Mouse (Mus musculus): ENCODE measurements around the gene Adamts17. TPM values are rescaled to one million over a fixed set of nuclear protein-coding genes. Genes with fewer than 3 reads are reported as not detected.

Adamts17 gene
- total RNA-seq, 2 experiments from 2014 or later, result 0.07 TPM; not detected in 1

GRCm38 (mm10) chr7:66929263-66929662 is 89.7 kb downstream of the Adamts17 start:
- ATAC-seq (ENCODE audit: poor library complexity, severe bottlenecking), result no peak

DNA sequence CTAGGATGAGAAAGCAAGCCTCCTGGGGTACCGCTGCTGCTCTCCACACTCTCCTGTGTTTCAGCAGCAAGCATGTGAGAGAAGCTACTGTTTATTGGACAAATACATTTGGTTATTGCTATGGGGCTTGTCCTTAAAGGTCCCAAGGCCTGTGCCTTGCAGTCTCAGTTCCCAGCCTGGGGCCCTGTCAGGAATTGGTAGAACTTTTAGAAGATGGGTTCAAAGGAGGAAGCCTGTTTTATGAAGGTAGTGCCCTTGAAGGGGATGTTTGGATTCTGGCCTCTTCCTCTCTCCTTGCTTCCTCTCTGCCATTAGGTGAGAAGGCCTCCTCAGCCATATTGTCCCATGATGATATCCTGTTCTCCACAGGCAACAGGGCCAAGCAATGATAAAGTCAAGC is 91.8 kb downstream of the Adamts17 start:
- no peak for ATAC-seq (ENCODE audit: poor library complexity, severe bottlenecking)

DNA sequence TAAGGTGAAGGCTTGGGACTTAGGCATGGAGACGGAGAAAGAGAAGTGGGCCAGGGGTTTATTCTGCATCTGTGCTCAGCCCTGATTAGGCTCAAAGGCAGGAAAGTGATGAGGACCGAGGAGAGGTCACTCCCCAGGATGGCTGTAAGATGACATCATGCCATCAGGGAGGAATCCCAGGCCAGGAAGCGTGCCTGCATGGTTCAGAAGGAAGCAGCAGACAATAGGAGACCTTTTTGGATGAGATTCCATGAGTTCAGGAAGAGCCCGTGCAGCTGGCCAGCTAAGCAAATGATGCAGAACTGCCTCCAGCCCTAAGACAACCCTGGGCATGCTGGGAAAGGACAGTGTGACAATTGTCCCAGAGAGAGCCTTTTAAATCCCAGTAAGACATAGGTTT is 93.7 kb downstream of the Adamts17 start:
- no peak for ATAC-seq (ENCODE audit: poor library complexity, severe bottlenecking)

DNA sequence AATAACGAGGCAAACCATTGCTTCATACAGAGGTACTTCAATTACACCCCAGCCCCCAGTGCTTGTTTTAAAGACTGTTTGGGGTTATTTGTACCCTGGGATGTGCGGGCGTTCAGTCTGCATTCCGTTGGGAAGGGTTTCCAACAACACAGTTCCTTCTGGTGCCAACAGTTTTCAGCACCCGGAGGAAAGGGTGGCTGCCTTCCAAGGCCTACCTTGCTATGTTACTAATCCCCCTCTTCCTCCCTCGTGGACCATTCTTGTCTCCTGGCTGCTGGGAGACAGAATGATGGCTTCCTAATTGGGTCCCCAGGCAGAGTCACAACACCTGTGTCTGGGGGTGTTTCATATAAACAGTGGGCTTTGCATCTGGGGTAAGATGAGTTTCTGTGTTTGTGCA is 94.5 kb downstream of the Adamts17 start:
- no peak for ATAC-seq (ENCODE audit: poor library complexity, severe bottlenecking)

- ATAC-seq (ENCODE audit: poor library complexity, severe bottlenecking), result no peak
Observed at GRCm38 (mm10) chr7:66935041-66935440, 95.5 kb downstream of the Adamts17 start.

DNA sequence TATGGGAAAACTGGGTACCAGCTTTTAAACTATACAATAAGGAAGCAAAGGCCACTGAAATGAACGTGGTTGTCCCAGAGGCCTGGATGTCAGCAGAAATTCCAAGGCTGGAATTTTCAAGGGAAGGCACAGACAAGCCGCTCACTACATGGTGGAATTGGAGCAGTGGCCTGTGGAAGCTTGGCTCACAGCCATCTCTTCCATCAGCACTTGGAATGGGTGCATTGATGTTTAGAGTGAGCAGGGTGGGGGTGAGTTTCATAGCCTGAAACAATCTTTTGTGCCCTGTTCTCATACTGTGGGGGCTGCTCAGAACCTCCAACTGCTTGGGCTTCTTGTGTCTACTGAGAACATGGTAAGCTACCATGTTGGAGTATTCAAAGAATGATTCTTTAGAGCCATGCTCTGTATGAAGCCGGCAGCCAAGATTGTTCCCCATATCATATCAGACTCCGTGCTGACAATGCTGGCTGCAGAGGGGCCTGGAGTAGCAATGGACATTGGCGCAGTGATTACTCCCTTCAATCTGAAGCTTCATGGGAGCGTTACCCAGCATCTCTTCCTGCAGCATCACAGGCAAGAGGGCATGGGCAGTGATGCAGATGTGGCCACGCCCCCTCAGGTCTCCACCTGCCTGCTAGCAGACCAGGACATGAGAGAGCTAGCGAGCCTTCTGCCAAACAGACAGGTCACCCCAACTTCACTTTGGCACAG is 96.7 kb downstream of the Adamts17 start:
- ATAC-seq (ENCODE audit: poor library complexity, severe bottlenecking), result no peak

DNA sequence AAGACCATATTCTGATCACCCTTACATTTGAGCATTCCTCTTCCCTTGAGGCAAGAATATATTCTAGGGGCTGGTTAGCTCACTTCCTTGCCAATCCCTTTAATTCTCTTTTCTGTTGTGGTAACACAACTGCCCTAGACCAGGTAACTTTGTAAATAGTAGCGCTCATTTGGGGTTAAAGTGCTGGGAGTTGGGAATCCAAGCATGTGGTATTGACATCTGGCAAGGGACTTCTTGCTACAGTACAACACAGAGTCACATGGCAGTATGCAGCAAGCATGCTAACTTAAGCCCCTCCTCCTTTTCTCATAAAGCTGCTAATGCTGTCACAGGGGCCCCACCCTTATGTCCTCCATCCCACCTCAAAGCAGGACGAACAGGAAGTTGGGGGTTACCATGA is 97.4 kb downstream of the Adamts17 start:
- ATAC-seq (ENCODE audit: poor library complexity, severe bottlenecking), result no peak

DNA sequence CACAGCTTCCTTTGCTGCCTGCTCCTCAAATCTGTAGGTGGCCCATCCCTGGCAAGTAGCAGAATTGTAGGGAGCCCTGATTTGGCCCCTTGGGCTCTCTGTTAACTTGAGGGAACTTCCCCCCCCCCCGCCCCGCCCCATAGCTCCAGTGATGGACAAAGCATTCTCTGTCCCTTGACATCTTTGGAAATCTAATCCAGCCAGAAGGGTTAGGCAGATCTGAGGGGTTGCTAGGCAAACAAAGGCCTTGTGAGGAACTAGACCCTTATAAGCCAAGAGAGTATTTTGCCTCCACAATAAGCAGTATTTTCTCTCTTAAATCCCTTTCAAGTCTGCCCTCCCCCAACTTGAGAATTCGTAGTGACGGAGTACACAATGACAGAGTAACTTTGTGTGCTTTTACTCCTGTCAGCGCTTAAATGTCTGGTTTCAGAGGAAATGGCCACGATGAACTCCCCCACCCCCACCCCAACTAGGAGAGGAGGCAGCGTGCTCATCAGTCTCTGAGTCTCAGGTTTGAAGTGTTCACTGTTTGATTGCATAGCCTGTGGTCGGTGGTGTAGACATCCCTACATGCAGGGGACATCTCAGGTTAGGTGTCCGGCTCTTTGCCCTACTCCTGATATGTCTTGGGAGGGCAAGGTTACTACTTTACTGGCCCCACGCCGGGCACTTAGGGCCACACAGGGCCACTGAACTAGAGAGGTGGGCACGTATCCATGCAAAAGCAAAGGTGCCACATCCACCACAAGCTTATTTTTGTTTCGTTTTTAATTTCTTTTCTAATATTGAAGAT is 99.7 kb downstream of the Adamts17 start:
- no peak for ATAC-seq (ENCODE audit: poor library complexity, severe bottlenecking)

- ATAC-seq (ENCODE audit: poor library complexity, severe bottlenecking), result no peak
Observed at GRCm38 (mm10) chr7:66940761-66941160, 101.2 kb downstream of the Adamts17 start.

GRCm38 (mm10) chr7:66949006-66949405 is 109.5 kb downstream of the Adamts17 start:
- no peak for ATAC-seq (ENCODE audit: poor library complexity, severe bottlenecking)

DNA sequence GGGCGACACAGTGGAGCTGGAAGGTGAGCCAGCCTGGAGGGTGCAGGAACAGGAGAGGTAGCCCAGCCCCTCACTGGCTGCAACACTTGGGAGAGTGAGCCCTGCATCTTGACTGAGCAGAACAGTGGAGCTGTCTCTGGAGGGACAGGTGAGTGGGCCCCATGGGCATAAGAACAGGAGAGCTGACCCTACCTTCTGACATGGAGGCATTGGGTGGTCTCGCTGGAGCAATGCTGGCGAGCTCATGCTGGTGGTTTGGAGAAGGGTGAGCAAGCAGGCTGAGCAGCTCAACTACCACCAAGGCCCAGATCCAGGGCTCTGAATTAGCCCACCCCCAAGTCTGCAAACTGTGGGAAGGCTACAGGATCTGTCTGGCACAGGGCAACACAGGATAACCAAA is 113.4 kb downstream of the Adamts17 start:
- ATAC-seq (ENCODE audit: poor library complexity, severe bottlenecking), result no peak

DNA sequence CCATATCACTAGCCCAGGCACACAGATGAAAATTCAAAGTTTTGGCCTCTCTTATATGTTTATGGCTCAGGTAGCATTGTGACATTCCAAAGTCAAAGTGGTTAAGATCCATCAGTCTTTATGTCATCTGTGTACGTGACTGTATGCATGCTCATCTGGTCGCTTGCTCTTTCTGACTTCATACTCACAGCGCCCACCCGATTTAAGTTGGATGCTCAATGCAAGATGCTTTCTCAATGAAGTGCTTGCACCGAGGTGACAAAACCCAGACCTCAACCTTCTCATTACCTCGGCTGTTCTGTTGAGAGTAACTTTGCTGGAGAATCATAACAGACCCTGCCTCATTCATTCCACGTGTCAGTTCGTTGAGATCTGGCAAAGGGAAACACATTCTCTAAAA is 114.5 kb downstream of the Adamts17 start:
- no peak for ATAC-seq (ENCODE audit: poor library complexity, severe bottlenecking)

DNA sequence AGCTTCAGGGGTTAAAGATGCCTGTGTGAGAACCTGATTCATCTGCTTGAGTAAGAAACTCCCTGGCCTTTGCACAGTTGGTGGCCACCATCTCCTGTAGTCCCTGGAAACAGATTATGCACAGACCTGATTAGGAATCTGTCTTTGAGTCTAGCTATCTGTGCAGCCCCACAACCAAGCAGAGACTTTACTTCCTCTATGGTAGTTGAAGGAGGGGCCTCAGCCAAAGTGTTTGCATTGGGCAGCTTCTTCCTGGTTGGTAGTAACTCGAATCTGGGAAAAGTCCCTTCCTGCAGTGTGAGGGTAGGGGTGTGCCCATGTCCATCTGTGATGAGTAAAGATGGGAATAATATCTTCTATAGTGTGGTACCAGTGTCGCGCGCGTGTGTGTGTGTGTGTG is 115.2 kb downstream of the Adamts17 start:
- peak; percentile 74 for ATAC-seq (ENCODE audit: poor library complexity, severe bottlenecking)

- no peak for ATAC-seq (ENCODE audit: poor library complexity, severe bottlenecking)
Observed at GRCm38 (mm10) chr7:66955455-66955919, 116.0 kb downstream of the Adamts17 start.

DNA sequence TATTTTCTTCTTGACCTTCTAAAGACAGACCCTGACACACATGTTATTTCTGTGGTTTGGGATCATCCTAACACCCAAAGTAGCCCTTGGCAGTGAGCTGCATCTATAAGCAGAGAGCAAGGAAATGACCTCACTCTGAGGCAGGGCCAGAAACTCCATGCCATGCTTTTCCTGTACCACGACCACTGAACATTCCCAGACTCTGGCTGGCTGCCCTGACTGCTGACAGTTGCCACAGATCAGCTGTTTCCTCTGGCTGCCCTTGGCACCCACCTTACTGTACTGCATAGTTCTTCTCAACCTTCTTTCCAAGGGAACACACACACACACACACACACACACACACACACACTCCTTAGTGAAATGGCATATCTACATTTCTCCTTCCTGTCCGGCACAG is 116.4 kb downstream of the Adamts17 start:
- no peak for ATAC-seq (ENCODE audit: poor library complexity, severe bottlenecking)

DNA sequence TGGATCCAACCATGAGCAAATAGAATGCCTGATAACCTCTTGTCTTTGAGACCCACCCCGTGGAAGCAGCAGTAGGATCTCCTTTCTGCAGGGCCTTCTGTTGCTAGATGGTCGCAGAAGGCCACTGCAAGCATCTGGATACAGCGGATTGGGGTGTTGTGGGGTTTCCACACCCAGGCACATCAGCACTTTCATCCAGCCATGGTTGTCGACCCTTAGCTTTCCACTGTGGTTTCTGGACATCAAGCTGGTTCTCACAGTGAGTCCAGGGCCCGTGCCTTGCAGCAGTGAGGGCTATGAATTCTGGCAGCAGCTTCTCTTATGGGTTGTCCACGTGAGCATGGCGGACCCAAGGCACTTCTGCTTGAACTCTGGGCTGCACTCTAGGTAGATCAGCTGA is 118.2 kb downstream of the Adamts17 start:
- ATAC-seq (ENCODE audit: poor library complexity, severe bottlenecking), result no peak

DNA sequence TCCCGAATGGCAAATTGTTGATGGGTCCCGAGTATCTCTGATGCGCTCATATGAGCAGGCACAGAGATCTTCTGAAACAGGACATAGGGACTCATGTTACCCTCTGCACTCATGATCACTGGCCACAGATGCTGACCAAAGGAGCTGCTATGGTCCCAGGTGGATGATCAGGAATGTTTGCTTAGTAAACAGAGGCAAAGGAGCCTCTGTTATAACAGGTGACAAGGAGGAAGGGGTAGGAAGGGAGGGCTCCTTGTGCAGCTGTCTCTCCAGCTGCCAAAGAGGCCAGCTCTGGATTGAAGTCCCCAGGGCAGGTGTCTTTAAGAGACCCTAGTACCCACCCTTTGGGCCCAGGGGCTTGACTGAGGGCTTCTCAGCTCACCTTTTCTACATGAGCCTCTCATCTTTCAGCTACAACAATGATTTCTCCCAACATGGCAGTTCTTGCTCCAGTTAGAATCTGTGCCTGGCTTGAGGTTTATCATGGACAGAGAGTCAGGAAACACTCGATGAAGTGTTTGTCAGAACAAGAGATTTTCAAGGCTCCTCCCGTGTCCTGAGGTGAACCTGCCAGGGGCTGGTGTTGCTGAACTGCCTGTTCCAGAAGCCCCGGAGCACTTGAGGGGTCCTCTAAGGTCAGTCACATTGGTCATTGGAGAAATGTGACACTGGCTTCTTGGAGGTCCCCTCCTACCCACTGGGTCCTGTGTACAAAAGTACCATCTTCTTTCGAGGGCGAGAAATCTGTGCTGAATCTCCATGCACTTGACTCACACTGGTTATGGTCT is 120.9 kb downstream of the Adamts17 start:
- ATAC-seq (ENCODE audit: poor library complexity, severe bottlenecking), result no peak

DNA sequence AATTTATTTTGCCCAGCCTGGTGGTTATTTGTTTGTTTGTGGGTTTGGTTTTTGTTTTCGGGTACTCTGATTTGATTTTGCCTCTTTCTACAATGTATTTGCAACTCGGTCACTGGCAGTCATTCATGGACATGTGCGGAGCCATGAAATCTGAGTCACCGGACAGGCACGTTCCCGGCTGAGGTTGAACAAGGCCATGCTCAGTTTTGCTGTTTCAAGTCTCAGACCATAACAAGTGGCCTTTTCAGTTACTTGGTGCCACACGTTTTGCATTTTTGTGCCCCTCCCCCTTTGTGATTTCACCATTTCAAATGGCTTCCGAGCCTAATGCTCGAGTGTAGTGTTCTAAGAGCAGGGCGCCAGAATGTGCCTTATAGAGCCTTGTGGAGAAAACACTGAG is 123.2 kb downstream of the Adamts17 start:
- ATAC-seq (ENCODE audit: poor library complexity, severe bottlenecking), result no peak

GRCm38 (mm10) chr7:66963541-66963940 is 124.0 kb downstream of the Adamts17 start:
- ATAC-seq (ENCODE audit: poor library complexity, severe bottlenecking), result no peak

DNA sequence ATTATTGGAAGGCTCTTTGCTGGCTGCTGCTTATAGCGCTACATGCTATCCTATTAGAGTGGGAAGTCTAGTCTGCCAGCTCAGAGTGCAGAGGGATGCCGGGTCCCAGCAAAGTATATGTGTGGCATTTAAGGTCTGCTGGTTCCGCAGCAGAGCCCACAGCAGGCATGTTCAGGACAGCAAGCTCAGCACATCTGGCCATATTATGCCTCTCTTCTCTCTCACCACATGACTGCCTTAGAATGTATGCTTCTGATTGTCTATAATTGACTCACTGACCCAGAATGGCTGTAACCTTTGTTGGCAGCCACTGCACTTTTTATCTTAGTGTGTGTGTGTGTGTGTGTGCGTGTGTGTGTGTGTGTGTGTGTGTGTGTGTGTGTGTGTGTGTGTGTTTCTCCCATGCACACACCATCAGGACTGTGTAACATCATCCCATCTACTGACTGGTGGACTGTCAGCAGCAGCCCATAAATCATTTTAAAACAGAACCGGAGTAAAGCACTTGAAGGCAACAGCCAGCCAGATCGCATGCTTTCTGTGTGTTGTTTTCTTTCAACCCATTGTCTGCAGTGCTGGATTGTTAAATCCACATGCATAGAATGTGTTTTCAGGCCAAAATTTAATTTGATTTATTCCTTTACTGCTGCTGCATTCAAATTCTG is 127.1 kb downstream of the Adamts17 start:
- no peak for ATAC-seq (ENCODE audit: poor library complexity, severe bottlenecking)
